Mouse (Mus musculus) heart, embryonic 16.5 days (tissue): ENCODE measurements around the gene Sipa1l1. TPM values are rescaled to one million over a fixed set of nuclear protein-coding genes. Genes with fewer than 3 reads are reported as not detected.

ENCODE experiments used
- ATAC-seq: fragments of 200-750 bp; cut with Nextera tagmentation; replicated peaks from 2 replicates; pipeline ENCODE4 v1.8.0; 2017; ENCODE audit warnings: moderate number of reproducible peaks; ENCODE audit not compliant: insufficient read depth, low FRiP score; ENCODE audit errors: extremely low read depth
- H3K27ac ChIP-seq: fragments of 300-500 bp; sonication (generic); 2 replicates; pipeline ENCODE4 v1.5.1; 2014; ENCODE audit warnings: mild to moderate bottlenecking, low read length, control low read depth, moderate library complexity
- H3K27me3 ChIP-seq: fragments of 300-500 bp; sonication (generic); 2 replicates; pipeline ENCODE4 v1.6.1; 2014; ENCODE audit warnings: low read length, mixed read lengths; ENCODE audit not compliant: control insufficient read depth, insufficient read depth
- H3K36me3 ChIP-seq: fragments of 300-500 bp; sonication (generic); 2 replicates; pipeline ENCODE4 v1.6.1; 2014; ENCODE audit not compliant: control insufficient read depth, insufficient read depth
- H3K4me1 ChIP-seq: fragments of 300-500 bp; sonication (generic); 2 replicates; pipeline ENCODE4 v1.6.1; 2014; ENCODE audit warnings: low read length, mixed read lengths; ENCODE audit not compliant: control insufficient read depth, insufficient read depth
- H3K4me2 ChIP-seq: fragments of 300-500 bp; sonication (generic); 2 replicates; pipeline ENCODE4 v1.6.1; 2014; ENCODE audit warnings: low read depth, mild to moderate bottlenecking, control low read depth, low read length
- H3K4me3 ChIP-seq: fragments of 300-500 bp; sonication (generic); 2 replicates; pipeline ENCODE4 v1.5.1; 2014; ENCODE audit warnings: mild to moderate bottlenecking, control low read depth, low read length
- H3K9ac ChIP-seq: fragments of 300-500 bp; sonication (generic); 2 replicates; pipeline ENCODE4 v1.6.1; 2014; ENCODE audit warnings: low read length, control low read depth
- H3K9me3 ChIP-seq: fragments of 300-500 bp; sonication (generic); replicated peaks from 2 replicates; pipeline ENCODE4 v1.6.1; 2016; ENCODE audit warnings: low read length; ENCODE audit not compliant: control insufficient read depth
- WGBS: fragments of 180-500 bp; shearing (Covaris S2); extraction: QIAGEN DNeasy Blood & Tissue Kit; methylation state at CpG from one replicate; pipeline ENCODE4 v1.1.7; 2014; 5-methylcytosine and 5-hydroxymethylcytosine counted together
- polyA plus RNA-seq: library from polyadenylated mRNA; unstranded; fragments of >200 nt; fragmentation: Nextera tagmentation; extraction: Ambion mirVana; gene quantifications from 2 replicates; pipeline ENCODE4 v1.2.1, GENCODE M21; 2015

The Sipa1l1 gene
- polyA plus RNA-seq, 1 experiment from 2014 or later, result 19.8 TPM

DNA sequence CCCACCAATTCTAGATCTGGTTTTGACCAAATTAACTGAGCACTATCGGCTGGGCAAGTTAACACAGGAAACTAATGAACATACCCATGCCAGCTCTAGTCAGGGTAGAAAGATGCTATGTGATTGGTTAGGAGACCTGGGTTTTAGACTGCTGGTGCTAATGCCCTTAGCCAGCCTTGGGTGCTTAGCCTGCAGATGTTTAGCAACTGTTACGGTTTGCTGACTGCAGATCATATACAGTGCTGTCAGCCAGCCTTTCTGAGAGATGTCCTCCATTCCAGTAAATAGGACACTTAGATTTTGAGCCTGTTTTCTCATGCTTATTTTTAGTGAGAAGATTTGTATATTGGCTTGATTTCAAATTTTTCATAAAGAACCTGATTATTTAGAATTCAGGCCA lies 135.0 kb downstream of the Sipa1l1 start:
- ATAC-seq, result no peak
- Histone ChIP-seq H3K36me3 (no peaks in the 10 kb centered on the region), H3K4me1 (peaks cover 2% of the 10 kb centered on the region; the same call in 1 of the 2 replicates), H3K9me3 (no peaks in the 10 kb centered on the region), H3K4me2 (no peak overlapping the region), H3K9ac (no peak overlapping the region), H3K27me3 (no peaks in the 10 kb centered on the region), H3K27ac (no peak overlapping the region), H3K4me3 (no peak overlapping the region)
- 87% methylated on average over 2 of the region's 2 CpGs for WGBS

DNA sequence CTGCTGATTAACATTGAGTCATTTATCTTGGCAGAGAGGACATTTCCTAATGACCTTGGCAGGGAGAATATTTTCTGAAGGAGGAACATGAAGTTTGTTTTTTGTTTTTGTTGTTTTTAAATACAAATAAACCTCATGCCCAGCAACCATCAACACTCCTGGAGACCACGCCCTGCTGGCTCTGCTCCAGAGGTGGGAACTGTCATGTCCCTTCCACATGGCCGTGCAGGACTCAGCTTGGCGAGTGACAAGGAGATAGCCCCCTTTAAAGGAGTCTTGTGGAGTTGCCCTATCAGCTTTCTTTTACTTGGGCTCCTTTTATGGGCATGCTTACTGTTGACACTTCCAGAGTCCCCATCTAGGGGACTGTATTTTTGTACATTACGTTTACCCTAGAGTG lies 136.9 kb downstream of the Sipa1l1 start:
- Histone ChIP-seq H3K27me3 (no peaks in the 10 kb centered on the region), H3K4me2 (no peak overlapping the region), H3K4me1 (peaks cover 2% of the 10 kb centered on the region; the same call in 1 of the 2 replicates), H3K27ac (no peak overlapping the region), H3K9me3 (no peaks in the 10 kb centered on the region), H3K9ac (no peak overlapping the region), H3K36me3 (no peaks in the 10 kb centered on the region), H3K4me3 (no peak overlapping the region)
- no peak for ATAC-seq
- WGBS, result 50% methylated on average over 4 of the region's 4 CpGs

DNA sequence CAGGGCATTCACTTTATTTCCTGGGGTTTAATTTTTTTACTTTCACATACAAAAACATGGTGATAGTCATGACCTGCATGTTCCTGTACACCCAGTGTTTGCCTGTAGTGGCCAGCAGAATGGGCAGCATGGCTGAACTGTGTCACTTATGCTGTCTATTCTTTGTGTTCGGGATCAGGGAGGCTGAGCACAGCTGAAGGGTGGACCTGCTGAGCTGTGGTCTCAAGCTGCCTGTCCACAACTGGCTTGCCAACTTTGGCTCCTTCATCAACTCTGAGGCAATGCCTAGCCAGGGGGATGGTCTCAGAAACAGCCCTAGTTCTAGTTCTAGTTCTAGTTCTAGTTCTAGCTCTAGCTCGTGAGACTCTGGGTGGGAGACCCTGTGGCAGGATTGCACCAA lies 142.5 kb downstream of the Sipa1l1 start:
- H3K4me3 ChIP-seq, result no peak overlapping the region
- 80% methylated on average over 2 of the region's 2 CpGs for WGBS
- no peaks in the 10 kb centered on the region for H3K36me3 ChIP-seq
- no peak overlapping the region for H3K27ac ChIP-seq
- no peaks in the 10 kb centered on the region for H3K9me3 ChIP-seq
- no peak for ATAC-seq
- H3K4me1 ChIP-seq, result peaks cover 12% of the 10 kb centered on the region
- no peak overlapping the region for H3K4me2 ChIP-seq
- H3K27me3 ChIP-seq, result no peaks in the 10 kb centered on the region
- no peak overlapping the region for H3K9ac ChIP-seq

DNA sequence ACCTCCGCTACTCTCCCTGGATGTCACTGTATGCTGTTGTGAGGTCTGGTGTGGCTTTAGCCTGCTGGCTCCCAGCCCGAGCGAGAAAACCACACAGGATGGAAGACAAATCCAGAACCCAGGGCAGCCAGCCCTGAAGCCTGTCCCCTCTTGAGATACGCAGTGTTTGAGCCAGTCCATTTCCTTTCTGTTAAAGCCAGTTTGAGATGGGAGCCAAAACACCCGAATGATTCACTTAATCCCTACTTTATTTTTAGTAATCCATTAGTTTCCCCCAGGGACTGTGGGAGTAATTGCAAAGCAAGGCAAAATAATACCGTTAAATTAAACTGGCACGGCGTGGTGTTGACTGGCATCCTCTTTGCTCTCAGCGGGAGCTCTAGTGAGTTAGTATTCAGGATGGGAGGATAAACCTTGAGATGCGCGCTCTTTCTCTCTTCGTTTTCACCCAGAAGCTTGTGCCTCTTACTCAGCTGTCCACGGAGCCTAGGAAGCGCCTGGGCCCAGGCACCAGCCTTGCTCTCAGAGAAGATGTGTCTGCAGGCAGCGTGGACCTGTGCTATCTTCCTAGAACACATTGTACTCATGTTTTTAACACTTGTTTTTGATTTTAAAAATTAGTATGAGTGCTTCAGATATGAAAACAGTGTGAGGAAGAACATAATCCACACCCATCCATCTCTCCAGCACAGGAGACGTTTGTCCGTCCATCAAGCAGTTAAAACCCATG lies 143.1 kb downstream of the Sipa1l1 start:
- no peak; the same call in 1 of the 2 replicates for ATAC-seq
- H3K36me3 ChIP-seq, result no peaks in the 10 kb centered on the region
- H3K9me3 ChIP-seq, result no peaks in the 10 kb centered on the region
- H3K27ac ChIP-seq, result peak overlapping the region; percentile 2; the same call in 1 of the 2 replicates
- peaks cover 12% of the 10 kb centered on the region for H3K4me1 ChIP-seq
- H3K4me2 ChIP-seq, result no peak overlapping the region
- H3K4me3 ChIP-seq, result no peak overlapping the region
- no peaks in the 10 kb centered on the region for H3K27me3 ChIP-seq
- WGBS, result 65% methylated on average over 17 of the region's 17 CpGs
- H3K9ac ChIP-seq, result no peak overlapping the region

GRCm38 (mm10) chr12:82313091-82313490 lies 144.0 kb downstream of the Sipa1l1 start:
- Histone ChIP-seq H3K4me2 (no peak overlapping the region), H3K4me1 (peaks cover 12% of the 10 kb centered on the region), H3K27ac (no peak overlapping the region), H3K4me3 (no peak overlapping the region), H3K27me3 (no peaks in the 10 kb centered on the region), H3K9me3 (no peaks in the 10 kb centered on the region), H3K9ac (no peak overlapping the region), H3K36me3 (no peaks in the 10 kb centered on the region)
- 78% methylated on average over 3 of the region's 3 CpGs for WGBS
- ATAC-seq, result no peak

GRCm38 (mm10) chr12:82319436-82320131 lies 150.5 kb downstream of the Sipa1l1 start:
- ATAC-seq, result no peak
- Histone ChIP-seq H3K36me3 (no peaks in the 10 kb centered on the region), H3K9me3 (no peaks in the 10 kb centered on the region), H3K27me3 (no peaks in the 10 kb centered on the region), H3K4me2 (no peak overlapping the region), H3K4me3 (no peak overlapping the region), H3K4me1 (peaks cover 9% of the 10 kb centered on the region), H3K9ac (no peak overlapping the region), H3K27ac (no peak overlapping the region)
- 82% methylated on average over 7 of the region's 7 CpGs for WGBS

GRCm38 (mm10) chr12:82320204-82320603 lies 151.1 kb downstream of the Sipa1l1 start:
- no peak for ATAC-seq
- no peak overlapping the region for H3K27ac ChIP-seq
- peaks cover 13% of the 10 kb centered on the region for H3K4me1 ChIP-seq
- no peak overlapping the region for H3K9ac ChIP-seq
- H3K27me3 ChIP-seq, result no peaks in the 10 kb centered on the region
- 59% methylated on average over 3 of the region's 3 CpGs for WGBS
- H3K4me2 ChIP-seq, result no peak overlapping the region
- no peaks in the 10 kb centered on the region for H3K36me3 ChIP-seq
- H3K9me3 ChIP-seq, result no peaks in the 10 kb centered on the region
- no peak overlapping the region for H3K4me3 ChIP-seq

- Histone ChIP-seq H3K27ac (no peak overlapping the region), H3K36me3 (no peaks in the 10 kb centered on the region), H3K9me3 (no peaks in the 10 kb centered on the region), H3K9ac (no peak overlapping the region), H3K4me1 (peaks cover 10% of the 10 kb centered on the region), H3K27me3 (no peaks in the 10 kb centered on the region), H3K4me3 (no peak overlapping the region), H3K4me2 (no peak overlapping the region)
- ATAC-seq, result no peak
- WGBS, result 87% methylated on average over 8 of the region's 8 CpGs
These were observed 152.3 kb downstream of the Sipa1l1 start for GRCm38 (mm10) chr12:82321397-82321796.

DNA sequence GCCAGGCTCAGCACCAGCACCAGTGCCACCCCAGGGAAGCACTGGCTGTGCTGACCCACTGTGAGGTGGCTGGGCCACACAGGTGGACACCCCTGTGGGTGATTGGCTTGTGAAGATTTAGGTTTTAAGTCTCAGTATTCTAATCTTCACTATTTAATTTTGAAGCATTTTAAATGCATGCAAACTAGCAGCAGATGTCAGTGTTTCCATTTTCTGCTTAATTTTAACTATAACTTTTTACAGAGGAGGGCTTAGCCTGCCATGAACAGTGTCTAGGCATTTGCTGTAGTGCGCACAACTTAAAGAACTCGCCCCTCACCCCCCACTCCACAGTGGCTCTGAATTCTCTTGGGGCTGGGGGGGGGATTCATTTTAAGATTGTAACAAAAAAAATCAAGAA lies 152.7 kb downstream of the Sipa1l1 start:
- no peaks in the 10 kb centered on the region for H3K36me3 ChIP-seq
- no peak overlapping the region for H3K4me2 ChIP-seq
- no peak overlapping the region for H3K9ac ChIP-seq
- no peak overlapping the region for H3K27ac ChIP-seq
- H3K9me3 ChIP-seq, result no peaks in the 10 kb centered on the region
- H3K4me1 ChIP-seq, result peaks cover 10% of the 10 kb centered on the region
- no peak overlapping the region for H3K4me3 ChIP-seq
- ATAC-seq, result no peak
- H3K27me3 ChIP-seq, result no peaks in the 10 kb centered on the region
- WGBS, result 94% methylated on average over 2 of the region's 2 CpGs
